In genomic region chr2:60700013-60700412, GRCm38 (mm10) we compare ENCODE assay signal across 29 mouse cellular contexts. TPM values are rescaled to one million over a fixed set of nuclear protein-coding genes. Genes with fewer than 3 reads are reported as not detected.
A peak's percentile ranks its signal among the peaks of the same experiment; 100 is the strongest.
DNase-seq lines count a peak whose midpoint lies in the region; ATAC-seq and TF ChIP-seq lines count a peak whose summit lies in the region.
"Had no signal": no experiment of that assay in that cellular context is flagged by ENCODE, and none has a peak within 500 bp of the region (broad histone marks: within the 10 kb centered on the region; RNA-seq: fewer than 3 reads in every experiment).

No protein-coding gene starts in this region.

- no peak for ATAC-seq in midbrain, postnatal 0 days (ENCODE audit: low FRiP score)
- ATAC-seq: forebrain, embryonic 16.5 days; intestine, embryonic 15.5 days; lung, postnatal 0 days had no signal

- intact Hi-C loops in heart, adult 2 months (cut with DNase I), result no loop called here
- intact Hi-C loops in heart, postnatal 14 days (cut with DNase I), result no loop called here

- H3K27me3 ChIP-seq in heart, adult 2 months (ENCODE audit: control insufficient read depth, insufficient read depth, low read length), result no peaks in the 10 kb centered on the region
- no peaks in the 10 kb centered on the region for H3K27me3 ChIP-seq in myocyte (ENCODE audit: control insufficient read depth, insufficient read depth, insufficient read length)
- H3K27me3 ChIP-seq in midbrain, postnatal 0 days (ENCODE audit: insufficient read depth, low read length), result no peaks in the 10 kb centered on the region
- H3K27me3 ChIP-seq: CH12.LX; heart, embryonic 13.5 days; hindbrain, embryonic 15.5 days; intestine, embryonic 15.5 days had no signal

- TF ChIP-seq CTCF in heart, adult 2 months (IDR thresholded peaks at IDR 0.05), result no peak
- no peak for TF ChIP-seq CTCF in midbrain, postnatal 0 days (IDR thresholded peaks at IDR 0.05)

- peak overlapping the region; percentile 26; the same call in 1 of the 2 replicates for H3K27ac ChIP-seq in heart, adult 2 months
- H3K27ac ChIP-seq in midbrain, postnatal 0 days (ENCODE audit: low read depth, low read length), result no peak overlapping the region
- H3K27ac ChIP-seq: embryonic facial prominence, embryonic 10.5 days; forebrain, embryonic 10.5 days; hindbrain, embryonic 15.5 days; intestine, embryonic 15.5 days; layer of hippocampus, adult 2 months; limb, embryonic 10.5 days had no signal

- DNase-seq in adrenal gland, adult 2 months, result peak; percentile 55
- DNase-seq in adrenal gland, postnatal 10 days, result no peak
- DNase-seq in heart, adult 2 months, result peak in 1 of 2 experiments; percentile 12
- no peak for DNase-seq in heart, postnatal 14 days
- DNase-seq in MN1 (ENCODE audit: low spot score), result peak; percentile 22
- DNase-seq in midbrain, postnatal 0 days (ENCODE audit: low spot score), result no peak
- DNase-seq in lung, postnatal 14 days, result no peak
- DNase-seq: cerebellum, adult 11-12 months; cerebellum, postnatal 10 days; heart, postnatal 36 days; kidney, adult 9 months; kidney, postnatal 14 days; liver; spleen, adult 18-20 months had no signal

- H3K9me3 ChIP-seq in midbrain, postnatal 0 days (ENCODE audit: low read length), result no peaks in the 10 kb centered on the region
- H3K9me3 ChIP-seq: embryonic facial prominence, embryonic 10.5 days; forebrain, embryonic 10.5 days; G1E; heart, embryonic 13.5 days; hindbrain, embryonic 15.5 days; intestine, embryonic 15.5 days; limb, embryonic 10.5 days had no signal

- peaks cover 18% of the 10 kb centered on the region for H3K4me1 ChIP-seq in heart, adult 2 months (ENCODE audit: control insufficient read depth, insufficient read depth, low read length)
- no peaks in the 10 kb centered on the region for H3K4me1 ChIP-seq in midbrain, postnatal 0 days (ENCODE audit: insufficient read depth, low read length)

- no peak for TF ChIP-seq POLR2A in heart, adult 2 months (IDR thresholded peaks at IDR 0.05; ENCODE audit: insufficient read depth, low read depth, low read length)
- TF ChIP-seq POLR2A in myocyte (IDR thresholded peaks at IDR 0.05; ENCODE audit: insufficient read length, low read depth), result no peak

- TF ChIP-seq EP300 in heart, adult 2 months (IDR thresholded peaks at IDR 0.05; ENCODE audit: insufficient read depth, low read depth, low read length), result no peak

- no peak overlapping the region for H3ac ChIP-seq in myocyte (ENCODE audit: control insufficient read depth, insufficient read length)

- no peaks in the 10 kb centered on the region for H3K79me2 ChIP-seq in heart, adult 2 months (replicated peaks; ENCODE audit: control insufficient read depth, insufficient read depth, low read length)
- no peaks in the 10 kb centered on the region for H3K79me2 ChIP-seq in myocyte (ENCODE audit: control insufficient read depth, insufficient read depth)

- 70% methylated on average over 3 of the region's 3 CpGs for WGBS in heart, adult 2 months
- 86% methylated on average over 3 of the region's 3 CpGs for WGBS in midbrain, postnatal 0 days

- H3K36me3 ChIP-seq in heart, adult 2 months (ENCODE audit: control insufficient read depth, insufficient read depth, low read length), result peaks cover 5% of the 10 kb centered on the region
- no peaks in the 10 kb centered on the region for H3K36me3 ChIP-seq in myocyte (ENCODE audit: control insufficient read depth, insufficient read depth)
- H3K36me3 ChIP-seq in midbrain, postnatal 0 days (ENCODE audit: insufficient read depth, low read length), result no peaks in the 10 kb centered on the region
- H3K36me3 ChIP-seq: embryonic facial prominence, embryonic 10.5 days; forebrain, embryonic 10.5 days; G1E; heart, embryonic 13.5 days; hindbrain, embryonic 15.5 days; intestine, embryonic 15.5 days; limb, embryonic 10.5 days had no signal

- no peak overlapping the region for H3K4me3 ChIP-seq in heart, adult 2 months
- no peak overlapping the region for H3K4me3 ChIP-seq in myocyte
- no peak overlapping the region for H3K4me3 ChIP-seq in midbrain, postnatal 0 days (ENCODE audit: low read depth, low read length)
- H3K4me3 ChIP-seq: embryonic facial prominence, embryonic 10.5 days; forebrain, embryonic 10.5 days; heart, embryonic 13.5 days; hindbrain, embryonic 15.5 days; intestine, embryonic 15.5 days; layer of hippocampus, adult 2 months; limb, embryonic 10.5 days had no signal

- H3K9ac ChIP-seq in heart, adult 2 months (ENCODE audit: low read depth, low read length), result no peak overlapping the region
- no peak overlapping the region for H3K9ac ChIP-seq in midbrain, postnatal 0 days (replicated peaks; ENCODE audit: low read length, poor library complexity, severe bottlenecking)
- H3K9ac ChIP-seq: heart, embryonic 13.5 days; hindbrain, embryonic 15.5 days; intestine, embryonic 15.5 days had no signal

- H3K4me2 ChIP-seq in myocyte (ENCODE audit: low read depth), result peak overlapping the region; percentile 64
- H3K4me2 ChIP-seq in midbrain, postnatal 0 days (ENCODE audit: low read depth, low read length, poor library complexity, severe bottlenecking), result no peak overlapping the region
- H3K4me2 ChIP-seq: heart, embryonic 13.5 days; hindbrain, embryonic 15.5 days; intestine, embryonic 15.5 days; midbrain, embryonic 11.5 days had no signal

TF ChIP-seq in myocyte, 11 proteins besides CTCF, POLR2A, EP300 and RAD21:
- no peak for TF ChIP-seq E2F4 (IDR thresholded peaks at IDR 0.05; ENCODE audit: insufficient read depth)
- TF ChIP-seq MYOG (IDR thresholded peaks at IDR 0.05; ENCODE audit: control insufficient read depth in 1 of 3, insufficient read depth in 1 of 3, insufficient read length in 2 of 3, low read depth in 2 of 3), result no peak
- no peak for TF ChIP-seq MAX (IDR thresholded peaks at IDR 0.05; ENCODE audit: low read depth)
- TF ChIP-seq SRF (IDR thresholded peaks at IDR 0.05; ENCODE audit: control insufficient read depth, insufficient read length, low read depth), result no peak
- no peak for TF ChIP-seq MYOD1 (IDR thresholded peaks at IDR 0.05; ENCODE audit: control insufficient read depth in 1 of 3, insufficient read length in 2 of 3, low read depth in 2 of 3)
- no peak for TF ChIP-seq USF1 (IDR thresholded peaks at IDR 0.05; ENCODE audit: low read depth)
- TF ChIP-seq POLR2AphosphoS2 (IDR thresholded peaks at IDR 0.05; ENCODE audit: insufficient read length, low read depth), result no peak
- no peak for TF ChIP-seq TCF12 (IDR thresholded peaks at IDR 0.05; ENCODE audit: insufficient read depth, poor library complexity, severe bottlenecking)
- no peak for TF ChIP-seq CEBPB (IDR thresholded peaks at IDR 0.05; ENCODE audit: insufficient read depth, poor library complexity, severe bottlenecking)
- TF ChIP-seq REST (IDR thresholded peaks at IDR 0.05; ENCODE audit: insufficient read depth, insufficient read length), result no peak
- no peak for TF ChIP-seq TCF3 (IDR thresholded peaks at IDR 0.05; ENCODE audit: insufficient read length, low read depth)

RNA-seq across cellular contexts. Expression of gene Itgb6, which starts 22.4 kb away (rescaled TPM):
- not detected for total RNA-seq in adrenal gland, adult 2 months (2021)
- polyA plus RNA-seq in adrenal gland, adult 2 months (2012; rRNA removed), result not detected in 2 replicates
- 1 to 10 TPM in 1 of 2 experiments, under 1 TPM in 1; 0.81 to 6.0 TPM for total RNA-seq in adrenal gland, postnatal 10 days (2021)
- total RNA-seq in heart, adult 2 months (2021), result 10 to 100 TPM; 21.0 to 32.4 TPM
- polyA plus RNA-seq in heart, adult 2 months (2012; rRNA removed), result 10.5 and 19.5 TPM in 2 replicates
- total RNA-seq in heart, postnatal 14 days (2021), result 10 to 100 TPM; 16.8 to 21.5 TPM
- 3.9 TPM for polyA plus RNA-seq in myocyte (2012; fragmentation: generic; extraction: Trizol)
- total RNA-seq in midbrain, postnatal 0 days (2014; rRNA removed), result 0.14 and 0.22 TPM in 2 replicates
- polyA plus RNA-seq in midbrain, postnatal 0 days (2015; fragmentation: Nextera tagmentation; extraction: Ambion mirVana), result 0.04 and 0.33 TPM in 2 replicates
- total RNA-seq: CH12.LX; layer of hippocampus, adult 2 months; monocyte, adult 5-6 weeks had no signal
- polyA plus RNA-seq: cortical plate, adult 2 months; forebrain, embryonic 16.5 days; G1E; hindbrain, embryonic 15.5 days had no signal

Comparison
In these comparisons a context has a peak if more than half of its experiments do, and no peak if none do; other contexts are left out.
1. DNase-seq: peak in adrenal gland, adult 2 months (single experiment) and MN1 (single experiment); none in adrenal gland, postnatal 10 days (single experiment), heart, postnatal 14 days (0 of 2), midbrain, postnatal 0 days (single experiment) and lung, postnatal 14 days (single experiment).